Mouse (Mus musculus) forebrain, embryonic 13.5 days (tissue): ENCODE measurements at regions not wholly inside any gene's neighbourhood (a gene's known extent, or its start where the extent isn't known, plus 50 kb on each side); places are given as distances from the start of the nearest gene placed in this dataset.
A peak's percentile ranks its signal among the peaks of the same experiment; 100 is the strongest.

Experiments used
- ATAC-seq: fragments of 200-750 bp; cut with Nextera tagmentation; 2 replicates; pipeline ENCODE4 v1.8.0; 2017
- H3K27ac ChIP-seq: fragments of 300-500 bp; sonication (generic); 2 replicates; pipeline ENCODE4 v1.5.1; 2015; ENCODE audit warnings: inconsistent platforms, mild to moderate bottlenecking, moderate library complexity
- H3K27me3 ChIP-seq: fragments of 300-500 bp; sonication (generic); 2 replicates; pipeline ENCODE4 v1.6.1; 2015; ENCODE audit warnings: mild to moderate bottlenecking, inconsistent platforms
- H3K36me3 ChIP-seq: fragments of 300-500 bp; sonication (generic); 2 replicates; pipeline ENCODE4 v1.6.1; 2015; ENCODE audit warnings: mild to moderate bottlenecking, inconsistent platforms; ENCODE audit not compliant: poor library complexity, severe bottlenecking
- H3K4me1 ChIP-seq: fragments of 300-500 bp; sonication (generic); 2 replicates; pipeline ENCODE4 v1.6.1; 2015; ENCODE audit warnings: inconsistent platforms
- H3K4me2 ChIP-seq: fragments of 300-500 bp; sonication (generic); 2 replicates; pipeline ENCODE4 v1.6.1; 2015; ENCODE audit warnings: inconsistent platforms, mild to moderate bottlenecking, moderate library complexity
- H3K4me3 ChIP-seq: fragments of 300-500 bp; sonication (generic); 2 replicates; pipeline ENCODE4 v1.5.1; 2015; ENCODE audit warnings: mild to moderate bottlenecking, inconsistent platforms
- H3K9ac ChIP-seq: fragments of 300-500 bp; sonication (generic); 2 replicates; pipeline ENCODE4 v1.6.1; 2015; ENCODE audit warnings: mild to moderate bottlenecking, inconsistent platforms
- H3K9me3 ChIP-seq: fragments of 300-500 bp; sonication (generic); replicated peaks from 2 replicates; pipeline ENCODE4 v1.6.1; 2016; ENCODE audit warnings: inconsistent platforms
- WGBS: fragments of 180-500 bp; shearing (Covaris S2); methylation state at CpG from one replicate; pipeline ENCODE4 v1.1.7; 2015; 5-methylcytosine and 5-hydroxymethylcytosine counted together

GRCm38 (mm10) chr10:8667244-8667643, 148.6 kb upstream of the Ust start:
- Histone ChIP-seq H3K4me3 (no peak overlapping the region), H3K4me2 (no peak overlapping the region)
- 80% methylated on average over 2 of the region's 2 CpGs for WGBS

GRCm38 (mm10) chr10:8658934-8659294, 140.3 kb upstream of the Ust start:
- Histone ChIP-seq H3K9me3 (no peaks in the 10 kb centered on the region), H3K4me1 (no peaks in the 10 kb centered on the region), H3K27ac (no peak overlapping the region), H3K4me2 (no peak overlapping the region), H3K9ac (no peak overlapping the region), H3K36me3 (no peaks in the 10 kb centered on the region), H3K27me3 (no peaks in the 10 kb centered on the region), H3K4me3 (no peak overlapping the region)
- 84% methylated on average over 3 of the region's 3 CpGs for WGBS
- no peak for ATAC-seq

More at GRCm38 (mm10) chr10:8667244-8667643, 148.6 kb upstream of the Ust start:
- Histone ChIP-seq H3K4me1 (no peaks in the 10 kb centered on the region), H3K9ac (no peak overlapping the region), H3K27me3 (no peaks in the 10 kb centered on the region), H3K27ac (no peak overlapping the region), H3K9me3 (peaks cover 8% of the 10 kb centered on the region; the same call in 1 of the 2 replicates), H3K36me3 (no peaks in the 10 kb centered on the region)
- ATAC-seq = no peak

- Histone ChIP-seq H3K27ac (no peak overlapping the region), H3K4me3 (no peak overlapping the region), H3K36me3 (no peaks in the 10 kb centered on the region), H3K4me2 (no peak overlapping the region), H3K9me3 (no peaks in the 10 kb centered on the region), H3K27me3 (no peaks in the 10 kb centered on the region), H3K4me1 (no peaks in the 10 kb centered on the region), H3K9ac (no peak overlapping the region)
- ATAC-seq = no peak
- WGBS = 90% methylated on average over 6 of the region's 6 CpGs
Observed at GRCm38 (mm10) chr10:8658024-8658933, 139.7 kb upstream of the Ust start.

- no peak for ATAC-seq
- no peak overlapping the region for H3K4me3 ChIP-seq
- H3K27me3 ChIP-seq = no peaks in the 10 kb centered on the region
- no peak overlapping the region for H3K9ac ChIP-seq
- H3K4me2 ChIP-seq = no peak overlapping the region
- WGBS = 86% methylated on average over 2 of the region's 2 CpGs
- no peaks in the 10 kb centered on the region for H3K4me1 ChIP-seq
- H3K36me3 ChIP-seq = no peaks in the 10 kb centered on the region
- H3K27ac ChIP-seq = no peak overlapping the region
- H3K9me3 ChIP-seq = no peaks in the 10 kb centered on the region
Observed at GRCm38 (mm10) chr10:8657176-8658023, 138.8 kb upstream of the Ust start.

GRCm38 (mm10) chr10:8653651-8654050, 135.0 kb upstream of the Ust start:
- no peaks in the 10 kb centered on the region for H3K9me3 ChIP-seq
- no peak overlapping the region for H3K4me2 ChIP-seq
- H3K4me1 ChIP-seq = no peaks in the 10 kb centered on the region
- no peak for ATAC-seq
- no peak overlapping the region for H3K4me3 ChIP-seq
- no peaks in the 10 kb centered on the region for H3K36me3 ChIP-seq
- WGBS = 84% methylated on average over 3 of the region's 3 CpGs
- H3K27ac ChIP-seq = no peak overlapping the region
- no peaks in the 10 kb centered on the region for H3K27me3 ChIP-seq
- no peak overlapping the region for H3K9ac ChIP-seq

GRCm38 (mm10) chr10:8642266-8642665, 123.6 kb upstream of the Ust start:
- Histone ChIP-seq H3K4me3 (no peak overlapping the region), H3K4me2 (no peak overlapping the region), H3K27ac (no peak overlapping the region), H3K36me3 (no peaks in the 10 kb centered on the region), H3K9ac (no peak overlapping the region), H3K27me3 (no peaks in the 10 kb centered on the region), H3K4me1 (no peaks in the 10 kb centered on the region), H3K9me3 (0 out of 2 replicates have a peak, but pooled peaks cover 3% of the 10 kb centered on the region)
- no peak for ATAC-seq
- WGBS = 91% methylated on average over 3 of the region's 3 CpGs

GRCm38 (mm10) chr10:8624229-8624911, 105.7 kb upstream of the Ust start:
- no peaks in the 10 kb centered on the region for H3K36me3 ChIP-seq
- peak; percentile 92 for ATAC-seq
- no peak overlapping the region for H3K27ac ChIP-seq
- no peak overlapping the region for H3K9ac ChIP-seq
- H3K4me1 ChIP-seq = 0 out of 2 replicates have a peak, but pooled peaks cover 8% of the 10 kb centered on the region
- H3K4me3 ChIP-seq = no peak overlapping the region
- H3K9me3 ChIP-seq = no peaks in the 10 kb centered on the region
- no peak overlapping the region for H3K4me2 ChIP-seq
- WGBS = 63% methylated on average over 14 of the region's 14 CpGs
- no peaks in the 10 kb centered on the region for H3K27me3 ChIP-seq

- H3K4me1 ChIP-seq = no peaks in the 10 kb centered on the region
- no peak overlapping the region for H3K27ac ChIP-seq
- no peaks in the 10 kb centered on the region for H3K36me3 ChIP-seq
- H3K9me3 ChIP-seq = no peaks in the 10 kb centered on the region
- no peak overlapping the region for H3K9ac ChIP-seq
- 91% methylated on average over 1 of the region's 1 CpGs for WGBS
- no peaks in the 10 kb centered on the region for H3K27me3 ChIP-seq
- ATAC-seq = no peak
- no peak overlapping the region for H3K4me2 ChIP-seq
- no peak overlapping the region for H3K4me3 ChIP-seq
Observed at GRCm38 (mm10) chr10:8618676-8619075, 100.1 kb upstream of the Ust start.

- peak; percentile 85; the same call in 1 of the 2 replicates for ATAC-seq
- no peak overlapping the region for H3K27ac ChIP-seq
- H3K4me1 ChIP-seq = no peaks in the 10 kb centered on the region
- no peak overlapping the region for H3K9ac ChIP-seq
- H3K4me3 ChIP-seq = no peak overlapping the region
- H3K36me3 ChIP-seq = no peaks in the 10 kb centered on the region
- no peak overlapping the region for H3K4me2 ChIP-seq
- H3K27me3 ChIP-seq = no peaks in the 10 kb centered on the region
- 82% methylated on average over 4 of the region's 4 CpGs for WGBS
- no peaks in the 10 kb centered on the region for H3K9me3 ChIP-seq
Observed at GRCm38 (mm10) chr10:8615452-8616025, 96.9 kb upstream of the Ust start.

- Histone ChIP-seq H3K36me3 (no peaks in the 10 kb centered on the region), H3K27ac (no peak overlapping the region), H3K9ac (no peak overlapping the region), H3K4me2 (no peak overlapping the region), H3K27me3 (no peaks in the 10 kb centered on the region), H3K4me3 (no peak overlapping the region), H3K4me1 (no peaks in the 10 kb centered on the region), H3K9me3 (no peaks in the 10 kb centered on the region)
- no peak for ATAC-seq
- 86% methylated on average over 5 of the region's 5 CpGs for WGBS
Observed at GRCm38 (mm10) chr10:8589871-8590533, 71.4 kb upstream of the Ust start.

GRCm38 (mm10) chr10:8589106-8589505, 70.5 kb upstream of the Ust start:
- no peaks in the 10 kb centered on the region for H3K9me3 ChIP-seq
- no peak overlapping the region for H3K4me3 ChIP-seq
- H3K27ac ChIP-seq = no peak overlapping the region
- H3K36me3 ChIP-seq = no peaks in the 10 kb centered on the region
- no peaks in the 10 kb centered on the region for H3K4me1 ChIP-seq
- H3K9ac ChIP-seq = no peak overlapping the region
- no peak overlapping the region for H3K4me2 ChIP-seq
- no peaks in the 10 kb centered on the region for H3K27me3 ChIP-seq
- WGBS = 81% methylated on average over 1 of the region's 1 CpGs
- 0 out of 2 replicates have a peak, but pooled peaks have one; percentile 41 for ATAC-seq
